Mouse (Mus musculus) neutrophil, adult 65 days (primary cell): ENCODE results near the gene 4921517D22Rik. TPM values are rescaled to one million over a fixed set of nuclear protein-coding genes. Genes with fewer than 3 reads are reported as not detected.

Experiments used
- total RNA-seq: library from RNA; stranded (reverse); gene quantifications from 2 replicates; pipeline ENCODE4 v1.2.4, GENCODE M21; 2023

4921517D22Rik gene
- total RNA-seq = not detected in 2 replicates

GRCm38 (mm10) chr13:59694008-59694407, at the start of gene 4921517D22Rik:
Gene 4921517D22Rik (minus strand): TSS chr13:59694108.

GRCm38 (mm10) chr13:59731652-59732051, 37.7 kb upstream of the 4921517D22Rik start, which contains the start of gene Spata31d1d:
Gene Spata31d1d (minus strand): TSS chr13:59731752.

GRCm38 (mm10) chr13:59711984-59712383, 18.1 kb upstream of the 4921517D22Rik start, which contains the start of gene Spata31d1b:
Gene Spata31d1b (plus strand): TSS chr13:59712284.

GRCm38 (mm10) chr13:59710230-59710629, 16.3 kb upstream of the 4921517D22Rik start, which contains the start of gene Spata31d1a:
Gene Spata31d1a (minus strand): TSS chr13:59710330.

GRCm38 (mm10) chr13:59675151-59676011, 18.5 kb downstream of the 4921517D22Rik start, which contains the start of gene Golm1:
Gene Golm1 (minus strand): TSS chr13:59675811.

Other genes starting within 250 kb of the 4921517D22Rik start
- 34.9 and 55.1 TPM in 2 replicates for gene Agtpbp1, start 108.9 kb downstream of the 4921517D22Rik start, total RNA-seq
- 61.3 and 63.7 TPM in 2 replicates for gene Naa35, start 108.8 kb downstream of the 4921517D22Rik start, total RNA-seq
- gene Golm1, start 18.3 kb downstream of the 4921517D22Rik start, total RNA-seq = 20.4 and 24.2 TPM in 2 replicates
- gene Spata31d1a, start 16.2 kb upstream of the 4921517D22Rik start, total RNA-seq = not detected in 2 replicates
- gene Spata31d1b, start 18.2 kb upstream of the 4921517D22Rik start, total RNA-seq = not detected in 2 replicates
- gene Spata31d1d, start 37.6 kb upstream of the 4921517D22Rik start, total RNA-seq = not detected in 2 replicates
- gene 1700014D04Rik, start 52.6 kb upstream of the 4921517D22Rik start, total RNA-seq = not detected in 2 replicates
- gene Isca1, start 75.7 kb upstream of the 4921517D22Rik start, total RNA-seq = 52.1 and 52.8 TPM in 2 replicates
- gene Gm49354, start 88.1 kb upstream of the 4921517D22Rik start, total RNA-seq = not detected in 2 replicates
- 554 and 695 TPM in 2 replicates for gene Tut7, start 129.0 kb upstream of the 4921517D22Rik start, total RNA-seq